Mouse (Mus musculus) kidney, adult 2 months (tissue): ENCODE data around the gene Tnnt2.
A peak's percentile ranks its signal among the peaks of the same experiment; 100 is the strongest.

Source experiments
- CTCF ChIP-seq: fragments of 200-500 bp; conservative IDR thresholded peaks from 2 replicates; pipeline ENCODE4 v1.5.1; 2011; ENCODE audit warnings: low read depth, mild to moderate bottlenecking, control low read depth, low read length, moderate library complexity, mixed read lengths; ENCODE audit not compliant: insufficient read depth, insufficient read length
- POLR2A ChIP-seq: fragments of 200-500 bp; IDR thresholded peaks from one replicate; pipeline ENCODE4 v1.6.1; 2011; ENCODE audit warnings: low read depth, low read length, control low read depth

DNA sequence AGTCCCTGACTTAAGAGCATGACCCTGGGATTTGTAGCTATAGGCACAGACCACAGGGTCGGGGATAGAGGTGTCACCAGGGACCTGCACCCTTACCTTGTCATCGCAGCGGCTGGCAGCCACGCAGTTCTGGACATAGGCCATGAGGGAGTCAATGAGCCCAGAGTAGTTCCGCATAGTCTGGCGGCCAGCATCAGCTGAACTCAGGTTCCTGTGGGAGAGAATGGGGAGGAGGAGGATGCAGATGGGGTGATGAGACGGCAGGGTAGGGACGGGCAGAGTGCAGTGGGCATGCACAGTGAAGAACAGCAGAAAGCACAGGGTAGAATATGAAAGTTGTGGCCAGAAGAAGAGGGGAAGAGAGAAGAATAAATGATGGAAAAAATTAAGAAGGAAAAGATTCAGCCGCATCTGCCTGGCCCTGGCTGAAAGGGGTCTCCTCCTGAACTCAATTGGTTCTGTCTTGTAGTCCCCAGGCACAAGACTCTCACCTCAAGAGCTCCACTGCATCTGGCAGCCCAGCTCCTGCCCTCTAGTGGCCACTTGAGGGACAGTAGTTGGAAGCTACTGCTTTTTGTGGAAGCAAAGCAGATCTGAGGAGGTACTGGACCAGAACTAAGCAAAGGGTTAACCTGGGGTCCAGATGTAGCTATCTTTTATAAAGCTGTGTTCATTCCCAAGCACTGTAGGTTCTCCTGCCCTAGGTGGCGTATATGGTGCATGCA lies 46.4 kb downstream of the Tnnt2 start:
- no peak for TF ChIP-seq POLR2A
- TF ChIP-seq CTCF = peak; percentile 81
